Mouse (Mus musculus) heart, embryonic 15.5 days (tissue): Measurements from ENCODE around the gene Fam222a. TPM values are rescaled to one million over a fixed set of nuclear protein-coding genes. Genes with fewer than 3 reads are reported as not detected.

Source experiments
- polyA plus RNA-seq: library from polyadenylated mRNA; unstranded; fragments of >200 nt; fragmentation: Nextera tagmentation; extraction: Ambion mirVana; gene quantifications from 2 replicates; pipeline ENCODE4 v1.2.1, GENCODE M21; 2015

Fam222a gene
- polyA plus RNA-seq, 1 experiment from 2014 or later = 0.74 TPM

Other genes with a start within 250 kb of the Fam222a start
- gene Kctd10, start 187.5 kb upstream of the Fam222a start, polyA plus RNA-seq = 93.8 and 113 TPM in 2 replicates
- gene Ube3b, start 187.4 kb upstream of the Fam222a start, polyA plus RNA-seq = 36.2 and 47.5 TPM in 2 replicates
- 19.7 and 24.3 TPM in 2 replicates for gene Mmab, start 124.0 kb upstream of the Fam222a start, polyA plus RNA-seq
- 13.6 and 20.5 TPM in 2 replicates for gene Mvk, start 123.7 kb upstream of the Fam222a start, polyA plus RNA-seq
- gene Trpv4, start 90.4 kb downstream of the Fam222a start, polyA plus RNA-seq = 1.00 and 2.4 TPM in 2 replicates
- 45.9 and 70.4 TPM in 2 replicates for gene Gltp, start 123.0 kb downstream of the Fam222a start, polyA plus RNA-seq
- 8.6 TPM in 2 replicates for gene Tchp, start 139.7 kb downstream of the Fam222a start, polyA plus RNA-seq
- gene Ankrd13a, start 206.7 kb downstream of the Fam222a start, polyA plus RNA-seq = 28.3 and 42.0 TPM in 2 replicates
- 31.0 and 43.2 TPM in 2 replicates for gene Git2, start 207.5 kb downstream of the Fam222a start, polyA plus RNA-seq